Mouse (Mus musculus): ENCODE measurements around the gene Exoc6b.
A peak's percentile ranks its signal among the peaks of the same experiment; 100 is the strongest.
"Not testable (repeated sequence)": the region's sequence is repeated elsewhere in the genome, so short reads cannot be mapped to it uniquely, and the experiment has no call there.

Gene Exoc6b

DNA sequence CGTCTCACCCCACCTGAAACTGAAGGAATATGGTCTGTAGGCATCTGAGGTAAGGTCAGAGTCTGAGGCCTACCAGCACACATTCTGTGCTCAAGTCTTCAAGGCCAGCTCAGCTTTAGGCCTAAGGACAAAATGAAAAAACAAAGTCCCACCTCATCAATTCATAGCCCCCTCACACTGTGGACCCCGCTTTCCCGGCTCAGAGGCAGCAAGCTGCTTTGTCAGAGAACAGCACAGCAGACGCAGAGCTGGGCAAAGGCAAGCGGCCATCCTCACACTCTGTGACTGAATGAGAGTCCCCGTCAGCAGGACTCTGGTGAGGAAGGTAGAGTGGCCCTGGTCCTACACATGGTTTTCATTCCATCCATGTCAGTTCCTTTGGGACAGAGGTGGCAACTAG is 450.1 kb downstream of the Exoc6b start:
- DNase-seq = no peak

DNA sequence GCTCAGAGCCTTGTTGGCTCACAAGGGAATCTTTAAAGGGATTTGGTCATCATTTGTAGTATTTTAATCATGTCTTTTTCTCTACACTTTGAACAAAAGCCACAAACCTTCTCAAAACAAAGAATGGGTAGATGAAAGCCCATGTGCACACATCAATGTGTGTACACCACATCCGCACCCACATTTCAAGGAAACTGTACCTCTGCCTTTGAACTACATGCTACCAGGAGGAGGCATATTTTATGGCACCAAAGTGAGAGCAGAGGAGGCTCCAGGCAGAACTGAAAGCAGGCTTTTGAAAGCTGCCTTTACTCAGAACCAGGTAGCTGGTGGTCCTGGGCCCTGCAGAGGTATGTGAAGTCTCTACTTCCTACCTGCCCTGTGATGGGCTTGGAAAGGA is 452.3 kb downstream of the Exoc6b start:
- DNase-seq = peak; percentile 55

DNA sequence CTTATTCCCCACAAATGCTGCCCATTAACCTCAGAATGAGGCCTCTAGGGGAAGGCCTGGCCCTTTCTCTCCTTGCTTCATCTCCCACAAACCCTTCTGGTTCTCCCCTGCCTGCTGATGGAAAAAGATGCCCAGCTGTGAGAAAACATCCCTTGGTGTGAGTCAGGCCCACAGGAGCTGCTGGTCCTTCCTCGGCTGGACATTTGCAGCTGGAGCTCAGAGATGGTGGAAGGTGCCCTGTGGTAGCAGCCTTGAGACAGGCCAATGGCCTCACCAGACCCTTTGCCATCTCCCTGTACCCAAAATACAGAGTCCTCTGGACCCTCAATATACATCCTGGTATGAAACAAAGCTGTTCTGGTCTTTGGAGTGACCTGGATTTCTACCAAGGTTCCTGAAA is 452.7 kb downstream of the Exoc6b start:
- no peak for DNase-seq

DNA sequence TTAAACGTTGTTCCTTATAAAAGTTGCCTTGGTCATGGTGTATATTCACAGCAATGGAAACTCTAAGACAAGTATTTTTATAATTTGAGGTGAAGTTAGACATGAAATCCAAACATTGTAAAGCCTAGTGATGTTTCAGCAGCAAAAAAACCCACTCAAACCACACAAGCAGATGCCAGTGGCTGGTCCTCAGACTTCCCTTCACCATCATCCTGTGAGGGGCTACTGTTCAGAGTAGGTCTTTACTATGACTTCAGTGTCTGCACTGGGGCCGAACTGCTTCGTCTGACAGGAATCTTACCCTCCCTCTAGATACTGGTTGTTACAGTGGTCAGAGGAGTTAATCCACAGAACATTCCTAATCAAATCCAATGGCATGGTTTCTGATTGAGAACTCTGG is 455.8 kb downstream of the Exoc6b start:
- no peak for DNase-seq

DNA sequence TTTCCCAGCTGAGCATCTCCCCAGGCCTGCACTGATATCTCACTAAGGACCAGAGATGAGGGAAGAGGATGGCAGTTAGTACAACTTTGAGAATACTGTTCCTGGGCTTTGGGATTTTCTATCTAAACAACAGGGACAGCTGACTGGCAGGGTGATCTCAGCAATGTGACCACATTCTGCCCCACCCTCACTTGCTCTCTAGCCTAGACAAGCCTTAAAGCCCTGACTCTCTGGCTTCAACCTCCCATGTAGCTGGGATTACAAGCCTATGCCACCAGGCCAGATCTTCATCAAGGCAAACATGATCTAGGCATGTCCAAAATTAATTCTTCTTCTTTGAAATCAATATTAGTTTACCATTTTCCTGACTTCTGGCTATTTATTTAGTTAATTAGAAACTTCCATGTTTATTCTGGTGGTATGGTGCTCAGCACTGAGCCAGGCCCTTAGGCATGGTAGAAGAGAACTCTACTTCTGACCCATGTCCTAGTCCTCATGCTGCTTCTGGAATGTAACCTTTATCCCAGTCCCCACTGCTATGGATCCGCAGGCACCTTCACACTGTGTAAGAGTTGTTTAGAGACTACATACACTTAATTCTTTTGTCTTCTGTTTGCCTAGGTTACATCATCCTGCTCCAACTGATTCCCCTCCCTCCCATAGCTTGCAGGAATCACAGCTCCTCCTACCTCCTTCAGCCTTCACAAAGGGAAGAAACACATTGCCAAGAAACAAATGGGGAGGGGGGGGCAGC is 468.0 kb downstream of the Exoc6b start:
- DNase-seq = no peak

DNA sequence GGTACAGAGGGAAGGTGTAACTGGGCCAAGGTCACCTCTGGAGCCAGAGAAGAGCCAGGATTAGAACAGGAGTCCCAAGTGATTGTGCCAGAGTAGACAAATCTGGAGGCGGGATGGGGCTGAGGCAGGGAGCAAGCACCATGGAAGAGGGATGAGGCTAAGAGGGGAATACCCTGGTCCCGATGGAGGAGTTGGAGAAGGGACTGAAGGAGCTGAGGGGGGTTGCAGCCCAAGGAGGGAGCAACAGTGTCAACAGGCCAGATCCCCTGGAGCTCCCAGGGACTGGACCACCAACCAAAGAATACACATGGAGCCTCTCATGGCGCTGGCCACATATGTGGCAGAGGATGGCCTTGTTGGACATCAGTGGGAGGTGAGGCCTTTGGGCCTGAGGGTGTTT is 470.0 kb downstream of the Exoc6b start:
- not testable (repeated sequence) for DNase-seq

DNA sequence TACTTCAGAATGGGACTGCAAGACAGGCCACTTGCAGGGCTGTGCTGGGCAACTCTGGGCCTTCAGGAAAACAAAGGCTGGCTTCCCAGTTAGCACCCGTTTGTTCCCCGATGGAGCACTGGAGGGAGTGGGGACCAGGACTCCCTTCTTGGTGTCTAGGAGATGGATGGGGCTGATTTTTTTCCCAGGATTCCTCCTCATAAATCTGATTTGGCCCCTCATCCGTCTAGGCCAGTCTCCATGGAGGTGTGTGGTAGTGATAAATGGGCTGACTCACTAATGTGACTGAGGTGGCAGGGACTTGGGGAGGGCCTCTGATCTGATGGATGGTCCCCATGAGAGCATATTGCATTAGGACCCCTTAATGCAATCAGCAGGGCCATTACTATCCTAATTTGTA is 470.6 kb downstream of the Exoc6b start:
- no peak for DNase-seq

DNA sequence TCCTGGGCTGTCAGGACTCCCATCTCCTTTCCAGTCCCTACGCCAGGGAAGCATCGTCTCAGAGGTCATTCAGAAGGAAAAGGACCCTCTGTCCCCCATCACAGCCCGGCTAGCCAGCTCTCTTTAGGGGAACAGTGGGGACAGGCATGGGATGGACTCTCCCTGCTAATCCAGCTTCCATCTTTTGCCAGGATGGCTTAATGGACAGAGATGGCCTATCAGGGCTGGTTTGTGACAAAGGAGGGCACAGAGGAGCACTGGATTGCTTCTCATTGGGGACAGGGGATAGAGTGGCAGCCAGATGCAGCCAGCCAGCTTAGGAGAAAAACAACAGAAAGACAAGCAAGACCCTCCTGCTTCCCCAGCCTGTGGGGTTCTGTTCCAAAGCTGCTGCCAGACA is 474.7 kb downstream of the Exoc6b start:
- DNase-seq = no peak

DNA sequence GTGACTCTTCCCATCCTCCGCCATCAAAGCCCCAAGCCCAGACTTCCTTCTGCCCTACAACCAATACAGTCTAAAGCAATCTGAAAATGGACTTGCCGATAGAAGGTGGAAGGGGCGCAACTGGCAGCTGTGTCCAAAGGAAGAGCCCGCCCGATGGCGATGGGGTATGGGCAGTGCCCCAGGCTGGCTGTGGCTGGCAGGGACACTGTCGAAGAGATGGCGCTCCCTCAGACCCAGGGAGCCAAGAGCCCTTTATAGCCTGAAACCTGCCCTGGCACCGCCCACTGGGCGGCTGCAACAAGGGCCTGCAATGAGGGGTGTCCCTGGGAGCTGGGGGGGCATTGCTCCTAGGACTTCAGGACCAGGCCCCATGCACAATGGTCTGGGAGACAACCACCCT is 475.6 kb downstream of the Exoc6b start, which contains the start of gene Cyp26b1:
Gene Cyp26b1, minus strand, starts transcription at position 216 of the 400 bp plus-strand sequence.
- DNase-seq = no peak

DNA sequence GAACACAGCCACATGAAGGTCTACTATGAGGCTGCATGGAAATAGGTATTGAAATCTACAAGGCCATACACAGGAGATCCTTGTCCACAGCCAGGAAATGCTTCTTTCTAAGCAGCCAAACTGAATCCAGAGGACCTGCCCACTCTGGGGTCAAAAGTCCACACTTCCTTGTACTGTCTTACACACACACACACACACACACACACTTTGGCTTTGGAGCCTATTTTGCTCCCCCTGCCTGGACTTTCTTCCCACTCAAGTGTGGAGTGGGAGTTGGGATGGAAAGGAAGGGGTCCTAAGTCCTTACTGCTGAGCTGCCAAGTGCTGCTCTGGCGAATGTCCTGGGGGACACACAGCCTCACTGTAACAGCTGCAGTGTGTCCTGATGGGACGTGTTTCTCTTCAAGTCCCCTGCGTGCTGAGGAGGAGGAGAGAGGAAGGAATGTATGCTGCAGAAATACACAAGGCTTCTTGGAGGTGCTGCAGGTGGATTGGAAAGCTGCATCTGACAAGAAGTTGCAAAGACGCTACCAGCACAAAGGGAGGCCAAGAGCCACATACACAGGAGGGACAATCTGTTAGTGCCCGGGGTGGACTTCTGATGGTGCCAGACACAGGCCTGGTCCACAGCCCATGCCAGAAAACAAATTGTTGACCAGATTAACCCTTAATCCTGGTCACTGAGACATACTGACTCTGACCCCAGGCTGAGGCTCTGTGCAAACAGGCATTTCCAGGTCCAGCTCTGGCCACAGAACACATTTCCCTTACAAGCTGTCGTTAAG is 478.2 kb downstream of the Exoc6b start:
- DNase-seq = no peak

DNA sequence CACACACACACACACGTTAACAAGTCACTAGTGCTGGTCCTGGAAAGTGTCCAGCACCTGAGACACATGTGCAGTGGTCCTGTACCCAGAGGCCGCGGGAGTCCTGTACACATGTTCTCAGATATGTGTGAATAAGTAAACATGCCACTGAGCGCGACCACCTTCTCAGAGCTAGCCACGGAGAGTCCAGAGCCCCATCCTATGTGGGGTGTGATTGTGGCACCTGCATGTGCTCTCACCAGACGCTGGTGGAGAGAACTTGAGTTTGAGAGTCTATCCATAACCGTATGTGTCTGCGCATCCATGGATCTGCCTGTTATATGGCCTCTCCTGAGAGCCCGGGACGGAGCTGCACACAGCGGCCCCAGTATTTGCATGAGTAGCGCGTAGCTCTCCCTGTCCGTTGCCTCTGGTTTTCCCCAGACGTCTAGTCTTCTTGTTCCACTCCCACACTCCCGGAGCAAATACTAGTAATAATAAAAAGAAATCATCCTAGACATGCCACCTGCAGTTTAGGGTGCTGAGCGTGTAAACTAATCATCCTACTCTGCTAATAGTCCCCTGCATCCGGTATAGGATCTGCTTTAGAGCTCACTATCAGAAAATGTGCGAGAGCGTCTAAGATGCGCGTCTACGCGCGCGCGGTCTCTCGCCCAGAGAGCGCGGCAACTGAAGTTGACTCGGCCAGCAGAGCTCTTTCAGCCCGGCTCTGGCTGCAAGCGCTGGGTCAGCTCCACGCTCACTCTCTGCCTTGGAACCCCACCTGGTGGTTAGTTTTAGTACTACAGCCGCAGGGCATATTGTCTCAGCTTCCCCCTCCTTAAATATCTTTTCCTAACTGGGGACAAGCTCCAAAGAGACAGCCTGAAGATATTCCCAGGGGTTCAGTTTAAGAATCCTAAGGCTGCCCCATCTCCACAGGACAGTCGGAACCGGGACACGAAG is 479.3 kb downstream of the Exoc6b start:
- DNase-seq = peak; percentile 70

DNA sequence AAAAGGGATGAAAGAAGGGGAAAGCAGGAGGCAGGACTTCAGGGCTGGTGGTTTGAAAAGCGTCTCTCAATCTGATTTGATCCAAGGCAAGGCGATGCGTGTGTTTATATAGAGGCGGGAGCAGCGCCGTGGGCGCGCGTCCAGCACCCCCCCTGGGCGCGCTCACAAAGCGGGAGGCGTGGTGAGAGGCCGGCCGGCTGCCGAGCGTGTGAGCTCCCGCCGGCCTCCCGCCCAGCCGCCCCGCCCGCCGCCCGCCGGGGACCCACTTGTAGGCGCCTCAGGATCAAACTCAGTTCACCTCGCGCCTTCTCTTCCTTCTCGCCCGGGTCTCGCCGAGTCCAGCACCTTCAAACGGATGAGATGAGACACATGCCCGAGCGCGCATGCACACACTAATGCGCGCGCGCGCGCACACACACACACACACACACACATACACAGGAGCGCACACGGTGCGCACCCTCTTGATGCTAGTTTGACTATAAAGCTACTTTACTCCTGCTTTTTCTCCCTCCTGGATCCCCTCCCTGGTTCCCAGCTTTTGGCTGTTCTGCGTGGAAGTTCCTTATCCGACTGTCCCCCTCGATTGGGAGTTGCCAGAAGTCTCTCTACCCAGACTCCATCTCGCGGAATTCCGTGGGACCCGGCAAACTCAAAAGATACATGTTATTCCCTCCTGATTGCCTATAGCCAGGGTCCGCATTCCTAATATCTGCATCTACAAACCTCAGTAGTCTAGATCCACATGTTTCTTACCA is 480.2 kb downstream of the Exoc6b start:
- no peak for DNase-seq

DNA sequence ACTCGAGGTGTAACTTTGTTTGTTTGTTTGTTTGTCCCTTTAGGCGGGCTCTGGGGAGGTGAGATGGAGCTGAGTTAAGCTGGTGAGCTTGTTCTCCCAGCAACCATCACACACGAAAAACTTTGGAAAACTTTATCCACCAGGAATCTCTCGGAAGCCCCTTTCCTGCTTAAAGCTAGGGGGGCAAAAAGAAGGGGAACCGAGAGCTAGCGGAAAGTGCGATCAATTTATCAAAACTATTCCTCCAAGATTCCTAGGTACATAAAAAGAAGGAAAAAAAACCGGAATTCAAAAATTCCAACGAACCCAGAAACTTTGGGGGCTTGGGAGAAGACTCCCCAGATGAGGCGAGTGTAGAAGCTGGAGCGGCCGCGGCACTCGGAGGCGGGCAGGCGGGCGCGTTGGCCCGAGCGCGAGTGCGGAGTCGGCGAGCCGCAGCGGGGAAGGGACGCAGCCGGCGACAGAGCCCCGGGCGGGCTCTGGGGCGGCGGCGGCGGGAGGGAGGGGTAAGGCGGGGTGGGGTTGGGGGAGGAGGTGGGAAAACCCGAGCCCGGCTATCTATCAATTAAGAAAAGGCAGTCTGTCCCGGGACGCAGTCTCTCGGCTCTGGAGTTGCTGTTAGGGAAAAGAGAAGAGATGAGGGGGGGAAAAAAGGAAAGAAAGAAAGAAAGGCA is 481.0 kb downstream of the Exoc6b start:
- DNase-seq = no peak

DNA sequence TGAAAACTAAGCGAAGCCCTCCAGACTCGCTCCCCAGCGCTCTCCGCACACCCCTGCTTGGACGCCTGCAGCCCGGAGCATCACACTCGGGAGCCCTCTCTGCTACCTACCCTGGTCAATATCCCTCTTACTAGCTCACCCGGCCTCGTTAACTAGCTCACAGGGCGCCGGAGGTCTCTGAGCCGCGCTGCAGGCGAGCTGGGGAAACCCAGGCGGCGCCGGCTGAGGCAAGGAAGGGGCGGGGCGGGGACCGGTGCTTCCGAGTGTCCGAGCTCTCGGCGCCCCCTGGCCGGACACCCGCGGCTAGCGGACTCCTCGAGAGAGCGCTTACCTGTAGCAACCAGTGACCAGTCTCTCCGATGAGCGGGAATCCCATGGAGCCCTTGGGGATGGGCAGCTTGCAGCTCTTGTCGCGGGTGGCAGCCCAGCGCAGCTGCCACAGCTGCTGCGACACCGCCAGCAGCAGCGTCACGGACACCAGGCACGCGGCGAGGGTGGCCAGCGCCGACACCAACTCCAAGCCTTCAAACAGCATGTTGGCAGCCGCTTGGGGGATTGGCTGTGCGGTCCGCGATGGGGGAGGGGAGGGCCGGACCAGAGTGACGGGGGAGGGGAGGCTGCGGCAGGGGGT is 481.7 kb downstream of the Exoc6b start:
- no peak for DNase-seq

DNA sequence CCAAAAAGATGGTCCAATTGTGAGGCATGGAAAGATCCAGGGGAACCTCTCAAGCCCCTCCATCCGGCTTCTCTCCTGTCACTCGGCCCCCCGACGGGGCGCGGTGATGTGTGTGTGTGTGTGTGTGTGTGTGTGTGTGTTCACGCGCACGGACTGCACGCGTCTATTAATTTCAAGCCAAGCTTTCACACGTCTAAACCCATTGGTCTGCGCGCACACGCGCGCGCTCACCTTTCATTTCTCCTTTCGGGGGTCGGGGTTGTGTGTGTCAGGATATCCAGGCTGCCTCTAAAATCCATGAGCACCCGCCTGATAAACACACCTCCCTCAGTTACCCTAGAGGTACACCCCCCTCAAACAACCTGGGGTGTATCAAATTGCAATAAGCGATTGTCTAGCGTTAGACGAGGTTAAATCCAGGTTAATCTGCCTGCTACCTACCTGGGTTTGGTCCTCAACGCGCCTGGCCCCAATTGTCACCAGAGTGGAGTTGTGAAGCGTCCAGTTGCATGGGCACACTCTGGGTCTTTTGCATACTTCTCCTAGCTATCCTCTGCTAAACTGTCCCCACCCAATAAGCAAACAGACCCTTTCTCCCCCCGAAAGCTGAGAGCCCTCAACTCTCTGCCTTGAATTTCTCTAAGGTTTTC is 482.6 kb downstream of the Exoc6b start:
- DNase-seq = no peak

DNA sequence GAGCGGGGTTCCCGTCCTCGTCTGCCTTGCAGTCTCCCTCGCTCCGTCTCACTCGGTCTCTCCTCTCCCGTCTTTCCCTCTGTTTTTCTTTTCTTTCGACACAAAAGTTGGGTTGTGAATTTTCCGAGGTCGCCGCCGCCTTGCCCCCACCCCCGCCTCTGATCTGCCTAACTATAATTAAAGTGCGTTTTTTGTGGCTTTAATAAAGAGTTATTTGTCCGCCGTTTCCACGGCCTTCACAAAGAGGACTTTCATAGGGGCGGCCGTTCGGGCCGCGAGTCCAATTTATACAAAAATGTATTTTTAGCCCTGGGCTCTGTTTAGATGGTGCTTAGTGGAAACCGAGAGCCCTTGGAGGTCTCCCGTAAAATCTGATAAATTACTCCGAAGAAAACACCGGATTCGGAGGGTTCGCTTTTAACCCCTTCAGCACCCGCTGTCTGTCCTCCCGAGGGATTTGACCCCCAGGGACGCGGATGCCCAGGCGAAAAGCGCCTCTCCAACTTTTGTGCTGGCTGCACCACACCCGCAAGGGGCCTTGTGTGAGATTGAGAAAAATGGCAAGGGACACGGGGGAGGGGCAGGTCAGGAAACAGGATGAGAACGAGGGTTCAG is 483.5 kb downstream of the Exoc6b start:
- DNase-seq = no peak

DNA sequence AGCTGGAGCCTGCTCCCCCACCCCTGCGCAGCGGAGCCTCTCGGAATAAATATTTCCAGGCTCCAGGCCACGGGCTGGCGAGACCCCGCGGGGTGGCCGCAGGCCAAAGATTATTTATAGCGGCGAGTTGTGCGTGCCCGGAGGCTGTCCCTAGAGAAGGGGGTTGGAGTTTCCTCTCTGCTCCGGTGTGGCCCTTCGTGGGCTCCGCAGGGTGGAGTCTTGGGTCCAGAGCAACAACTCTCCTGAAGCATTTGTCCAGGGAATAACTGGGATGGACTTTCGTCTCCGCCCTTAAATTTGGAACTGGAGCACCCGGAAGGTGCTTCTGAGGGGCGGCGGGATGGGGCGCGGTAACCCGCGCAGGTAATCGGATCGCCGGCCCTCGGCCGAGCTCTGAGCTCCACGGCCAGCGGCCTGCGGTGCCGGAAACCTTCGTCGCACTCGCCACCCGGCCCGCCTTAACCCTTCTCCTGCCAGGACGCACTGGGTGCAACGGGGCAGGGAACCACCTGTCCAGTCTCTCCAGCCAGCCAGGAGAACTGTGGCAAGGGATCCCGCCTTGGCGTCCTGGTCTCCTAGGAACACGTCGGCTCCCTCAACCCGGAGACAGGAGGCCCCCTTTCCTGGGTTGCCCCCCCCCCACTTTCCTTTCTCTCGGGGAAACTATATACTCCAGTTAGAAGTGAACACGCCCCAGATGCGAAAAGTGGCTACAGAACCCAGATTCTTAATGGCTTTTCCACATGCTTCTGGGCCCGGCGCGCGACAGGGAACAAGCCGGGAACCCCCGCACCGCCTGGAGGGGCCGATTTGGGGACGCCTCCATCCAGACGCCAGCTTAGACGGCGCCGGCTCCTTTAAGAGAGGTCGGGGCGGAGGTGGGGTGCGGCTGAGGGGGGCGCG is 484.3 kb downstream of the Exoc6b start:
- no peak for DNase-seq

DNA sequence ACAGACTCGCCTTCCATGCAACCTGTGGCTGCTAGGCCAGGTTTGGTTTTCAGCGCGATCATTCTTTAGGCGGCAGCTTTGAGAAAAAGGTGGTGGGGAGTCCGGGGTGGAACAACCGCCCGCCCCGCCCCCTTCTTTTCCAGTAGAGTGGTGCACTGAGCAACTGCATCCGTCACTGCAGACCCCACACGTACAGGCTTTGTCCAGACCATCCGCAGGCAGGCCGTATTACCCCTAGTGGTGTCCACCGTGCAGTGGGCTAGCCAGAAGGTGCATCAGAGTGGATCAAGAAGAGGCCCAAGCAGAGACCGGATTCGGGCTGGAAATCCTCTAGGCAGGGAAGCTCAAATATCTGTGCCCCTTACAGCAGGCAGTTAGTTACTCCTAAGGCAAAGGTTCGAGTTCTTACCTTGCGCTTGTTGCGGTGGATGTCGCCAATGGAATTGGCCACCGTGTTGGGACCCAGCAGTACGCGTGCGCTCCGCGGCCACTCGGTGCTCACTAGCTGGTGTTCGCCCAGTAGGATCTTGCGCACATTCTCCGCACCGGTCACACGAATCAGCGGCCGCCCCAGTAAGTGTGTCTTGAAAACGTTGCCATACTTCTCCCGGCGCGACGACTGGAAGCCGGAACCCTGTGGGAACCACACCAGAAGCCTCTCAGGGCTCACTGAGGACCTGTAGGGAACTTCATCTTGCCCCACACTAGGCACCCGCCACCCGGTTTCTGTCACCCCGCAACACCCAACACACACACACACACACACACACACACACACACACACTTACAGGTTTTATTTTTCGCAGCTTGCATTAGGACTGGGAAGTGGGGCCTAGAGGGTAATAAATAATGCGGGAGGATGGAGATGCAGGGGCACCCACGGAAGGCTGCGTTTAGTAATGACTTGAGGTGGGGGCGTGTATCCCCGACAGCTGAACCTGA is 485.2 kb downstream of the Exoc6b start:
- DNase-seq = no peak

All from thymus, postnatal 25 days (tissue).